Mouse (Mus musculus) heart, adult 2 months (tissue): ENCODE measurements around the gene R3hdm2.

Experiments used
- CTCF ChIP-seq: fragments of 200-600 bp; IDR thresholded peaks from 2 replicates; pipeline ENCODE4 v1.8.1; 2022; ENCODE audit warnings: antibody characterized with exemption, mild to moderate bottlenecking, moderate library complexity
- EP300 ChIP-seq: fragments of 200-500 bp; IDR thresholded peaks from 2 replicates; pipeline ENCODE4 v1.6.1; 2011; ENCODE audit warnings: low read depth, low read length, control low read depth; ENCODE audit not compliant: insufficient read depth

GRCm38 (mm10) chr10:127520714-127521357 is 140.7 kb downstream of the R3hdm2 start:
- TF ChIP-seq EP300 (no peak), CTCF (no peak)
